Mouse (Mus musculus) hindbrain, embryonic 10.5 days (tissue): Measurements from ENCODE around the gene Ifne. TPM values are rescaled to one million over a fixed set of nuclear protein-coding genes. Genes with fewer than 3 reads are reported as not detected.
A peak's percentile ranks its signal among the peaks of the same experiment; 100 is the strongest.

Experiments
- DNase-seq: peaks from one replicate; pipeline ENCODE4 v3.0.0-alpha.2; 2017; ENCODE audit warnings: low spot score
- H3K27ac ChIP-seq: fragments of 300-500 bp; sonication (generic); 2 replicates; pipeline ENCODE4 v1.5.1; 2016; ENCODE audit warnings: mild to moderate bottlenecking, moderate library complexity
- H3K27me3 ChIP-seq: fragments of 300-500 bp; sonication (generic); 2 replicates; pipeline ENCODE4 v1.6.1; 2016; ENCODE audit warnings: mild to moderate bottlenecking; ENCODE audit not compliant: poor library complexity, insufficient read depth, severe bottlenecking
- H3K36me3 ChIP-seq: fragments of 300-500 bp; sonication (generic); 2 replicates; pipeline ENCODE4 v1.6.1; 2016; ENCODE audit warnings: mild to moderate bottlenecking, moderate library complexity
- H3K4me1 ChIP-seq: fragments of 300-500 bp; sonication (generic); replicated peaks from 2 replicates; pipeline ENCODE4 v1.6.1; 2016; ENCODE audit warnings: mild to moderate bottlenecking
- H3K4me3 ChIP-seq: fragments of 300-500 bp; sonication (generic); 2 replicates; pipeline ENCODE4 v1.5.1; 2016; ENCODE audit warnings: mild to moderate bottlenecking, moderate library complexity
- H3K9me3 ChIP-seq: fragments of 300-500 bp; sonication (generic); 2 replicates; pipeline ENCODE4 v1.6.1; 2016; ENCODE audit warnings: mild to moderate bottlenecking, moderate library complexity
- WGBS: fragments of 180-500 bp; shearing (Covaris S2); methylation state at CpG from one replicate; pipeline ENCODE4 v1.1.7; 2016; 5-methylcytosine and 5-hydroxymethylcytosine counted together
- polyA plus RNA-seq: library from polyadenylated mRNA; unstranded; fragments of >200 nt; fragmentation: Nextera tagmentation; extraction: Ambion mirVana; gene quantifications from 2 replicates; pipeline ENCODE4 v1.2.1, GENCODE M21; 2016

Gene Ifne
- polyA plus RNA-seq, 1 experiment from 2014 or later = not detected

DNA sequence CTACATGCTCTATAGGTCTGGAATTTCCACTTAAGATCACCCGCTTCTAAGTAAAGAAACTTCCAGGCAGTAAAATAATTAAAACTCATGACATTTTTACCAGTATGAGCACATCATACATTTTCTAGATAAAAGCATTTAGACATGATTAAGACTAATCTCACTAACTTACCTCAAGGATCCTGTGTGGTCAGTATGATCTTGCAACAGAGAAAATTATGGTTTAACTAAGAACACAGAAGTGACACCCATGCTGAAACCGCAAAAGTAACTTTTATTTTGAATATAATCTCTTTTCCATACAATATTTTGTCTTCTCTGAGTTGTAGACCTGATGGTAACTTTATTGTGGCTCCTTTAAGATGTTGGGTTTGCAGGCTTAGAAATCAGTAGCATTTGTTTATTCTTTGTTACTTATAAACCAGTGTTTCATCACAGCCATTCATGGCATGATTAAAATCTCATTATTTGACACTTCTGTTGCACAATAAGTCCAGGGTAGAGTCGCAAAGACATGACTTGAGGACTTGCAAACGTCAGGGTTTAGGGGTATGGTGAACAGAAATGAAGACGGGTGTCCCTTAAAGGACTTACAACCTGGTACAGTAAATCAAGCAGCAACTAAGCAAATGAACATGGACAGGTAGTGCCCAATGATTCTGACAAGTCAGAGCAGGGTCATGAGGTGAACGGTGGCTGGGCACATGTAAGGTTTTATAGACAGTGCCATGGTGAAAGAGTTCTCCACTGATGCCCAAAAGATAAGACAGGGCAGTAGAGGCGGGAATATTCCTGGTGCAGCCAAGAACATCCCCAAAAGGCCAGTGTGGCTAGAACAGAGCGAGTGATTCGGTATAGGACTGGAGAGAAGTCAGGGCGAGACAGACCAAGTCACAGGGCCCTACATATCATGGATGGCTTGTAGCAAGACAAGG, 29.9 kb upstream of the Ifne start:
- DNase-seq = no peak
- Histone ChIP-seq H3K4me3 (no peak overlapping the region), H3K36me3 (no peaks in the 10 kb centered on the region), H3K27me3 (no peaks in the 10 kb centered on the region), H3K27ac (no peak overlapping the region), H3K4me1 (0 out of 2 replicates have a peak, but pooled peaks cover 2% of the 10 kb centered on the region), H3K9me3 (no peaks in the 10 kb centered on the region)
- WGBS = 89% methylated on average over 10 of the region's 10 CpGs

DNA sequence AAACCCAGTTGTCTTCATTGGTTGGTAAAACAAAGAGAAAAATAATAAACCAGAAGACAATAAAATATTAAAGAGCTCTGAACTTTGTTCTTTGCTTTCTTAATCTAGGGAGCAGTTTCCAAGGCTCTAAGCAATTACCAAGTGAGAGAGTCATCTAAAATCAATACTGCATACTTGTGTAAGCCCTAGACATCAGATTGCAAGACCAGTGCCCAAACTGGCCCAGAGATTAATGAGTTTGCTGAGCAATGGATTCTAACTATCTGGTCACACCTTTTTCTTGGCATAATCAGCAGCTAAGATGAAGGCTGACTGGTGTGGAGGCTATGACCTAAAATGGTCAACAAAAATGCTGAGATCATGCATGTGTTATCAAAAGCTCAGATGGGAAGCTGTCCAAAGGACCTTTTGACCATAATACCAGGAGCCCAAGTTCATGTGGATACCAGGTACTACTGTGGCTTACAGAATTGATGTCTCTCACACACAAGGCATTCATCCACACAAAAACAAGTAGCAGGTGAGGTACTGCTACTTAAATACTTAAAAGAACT, 13.3 kb upstream of the Ifne start:
- no peaks in the 10 kb centered on the region for H3K36me3 ChIP-seq
- H3K27me3 ChIP-seq = no peaks in the 10 kb centered on the region
- no peaks in the 10 kb centered on the region for H3K4me1 ChIP-seq
- H3K27ac ChIP-seq = no peak overlapping the region
- H3K9me3 ChIP-seq = no peaks in the 10 kb centered on the region
- H3K4me3 ChIP-seq = no peak overlapping the region
- DNase-seq = no peak

DNA sequence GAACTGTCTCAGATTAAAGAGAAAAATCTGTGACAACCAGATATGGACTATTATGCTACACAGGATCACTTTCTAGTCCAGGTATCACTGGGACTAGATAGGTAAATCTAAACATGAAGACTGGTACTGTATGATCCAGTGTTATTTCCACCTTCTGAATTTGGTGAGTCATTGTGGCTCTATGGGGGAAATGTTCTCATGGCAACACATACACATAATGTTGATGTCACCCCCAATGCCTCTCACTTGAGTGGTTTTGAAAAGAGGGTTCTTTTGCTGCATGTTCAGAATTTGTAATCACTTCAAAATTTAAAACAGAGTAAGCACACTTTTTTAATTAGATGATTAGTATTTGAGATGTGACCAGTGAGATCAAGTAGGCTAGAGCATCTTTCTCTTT, 8.2 kb upstream of the Ifne start:
- Histone ChIP-seq H3K4me1 (no peaks in the 10 kb centered on the region), H3K9me3 (no peaks in the 10 kb centered on the region), H3K27me3 (no peaks in the 10 kb centered on the region), H3K27ac (no peak overlapping the region), H3K36me3 (no peaks in the 10 kb centered on the region), H3K4me3 (no peak overlapping the region)
- DNase-seq = no peak

DNA sequence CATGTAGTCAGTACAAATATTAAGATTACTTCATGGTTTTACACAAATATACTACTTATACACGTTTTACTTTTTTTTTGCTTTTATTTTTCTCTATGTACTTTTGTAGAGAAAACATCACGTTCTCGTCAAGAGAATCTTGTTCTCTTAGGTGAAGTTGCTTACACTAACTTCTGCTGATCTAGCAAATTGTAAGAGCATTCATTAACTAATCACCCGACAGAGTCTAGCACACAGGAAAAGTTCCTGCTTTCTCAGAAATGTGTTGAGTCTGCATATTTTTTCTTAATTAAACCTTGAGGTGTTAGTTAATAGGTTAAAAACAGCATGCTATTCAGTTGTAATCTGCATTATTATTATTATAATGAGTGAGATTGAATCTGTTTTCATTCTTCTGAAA, 1.2 kb downstream of the Ifne start:
- Histone ChIP-seq H3K4me1 (no peaks in the 10 kb centered on the region), H3K27me3 (no peaks in the 10 kb centered on the region), H3K27ac (no peak overlapping the region), H3K36me3 (no peaks in the 10 kb centered on the region), H3K9me3 (no peaks in the 10 kb centered on the region), H3K4me3 (no peak overlapping the region)
- no peak for DNase-seq
- WGBS = 81% methylated on average over 4 of the region's 4 CpGs

DNA sequence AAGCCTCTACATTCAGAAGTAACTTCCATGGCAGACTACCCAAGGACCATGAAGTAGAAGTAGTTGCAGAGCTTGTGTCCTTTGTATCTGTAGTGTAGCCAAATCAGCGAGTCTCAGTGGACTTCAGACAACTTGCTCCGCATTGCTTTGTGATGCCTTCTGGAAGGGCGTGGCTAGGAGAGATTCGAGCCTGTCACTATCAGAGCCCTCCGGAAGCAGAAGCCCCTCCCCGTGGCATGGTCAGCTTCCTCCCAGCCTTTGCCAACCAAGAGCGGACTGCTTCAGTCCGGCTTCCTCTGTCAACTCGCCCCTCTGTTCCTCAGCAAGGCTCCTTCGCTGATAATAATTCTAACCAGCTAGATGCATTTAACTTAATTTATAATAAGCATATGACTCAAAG, 1.8 kb downstream of the Ifne start:
- H3K4me3 ChIP-seq = no peak overlapping the region
- H3K27ac ChIP-seq = no peak overlapping the region
- H3K9me3 ChIP-seq = no peaks in the 10 kb centered on the region
- no peaks in the 10 kb centered on the region for H3K27me3 ChIP-seq
- 51% methylated on average over 10 of the region's 10 CpGs for whole genome bisulfite sequencing
- DNase-seq = no peak
- no peaks in the 10 kb centered on the region for H3K4me1 ChIP-seq
- no peaks in the 10 kb centered on the region for H3K36me3 ChIP-seq

DNA sequence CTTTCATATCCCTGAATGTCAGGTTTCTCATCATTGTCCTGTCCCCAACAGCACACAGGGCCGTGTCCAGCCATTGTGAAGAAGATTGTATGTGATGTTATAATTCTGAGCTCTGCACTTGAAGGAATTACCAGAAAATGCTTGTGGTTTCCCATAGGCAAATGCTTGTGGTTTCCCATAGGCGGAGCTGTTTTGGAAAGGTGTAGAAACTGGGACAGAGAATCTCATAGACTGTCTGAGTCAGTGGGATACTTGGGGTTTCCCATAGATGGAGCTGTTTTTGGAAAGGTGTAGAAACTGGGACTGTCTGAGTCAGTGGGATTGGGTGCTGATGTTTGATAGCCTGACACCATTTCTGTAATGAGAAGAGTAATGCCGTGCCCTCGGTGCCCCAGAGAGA, 3.5 kb downstream of the Ifne start:
- Histone ChIP-seq H3K27ac (no peak overlapping the region), H3K9me3 (no peaks in the 10 kb centered on the region), H3K4me3 (no peak overlapping the region), H3K4me1 (no peaks in the 10 kb centered on the region), H3K36me3 (no peaks in the 10 kb centered on the region), H3K27me3 (no peaks in the 10 kb centered on the region)
- 82% methylated on average over 4 of the region's 4 CpGs for WGBS
- DNase-seq = no peak

DNA sequence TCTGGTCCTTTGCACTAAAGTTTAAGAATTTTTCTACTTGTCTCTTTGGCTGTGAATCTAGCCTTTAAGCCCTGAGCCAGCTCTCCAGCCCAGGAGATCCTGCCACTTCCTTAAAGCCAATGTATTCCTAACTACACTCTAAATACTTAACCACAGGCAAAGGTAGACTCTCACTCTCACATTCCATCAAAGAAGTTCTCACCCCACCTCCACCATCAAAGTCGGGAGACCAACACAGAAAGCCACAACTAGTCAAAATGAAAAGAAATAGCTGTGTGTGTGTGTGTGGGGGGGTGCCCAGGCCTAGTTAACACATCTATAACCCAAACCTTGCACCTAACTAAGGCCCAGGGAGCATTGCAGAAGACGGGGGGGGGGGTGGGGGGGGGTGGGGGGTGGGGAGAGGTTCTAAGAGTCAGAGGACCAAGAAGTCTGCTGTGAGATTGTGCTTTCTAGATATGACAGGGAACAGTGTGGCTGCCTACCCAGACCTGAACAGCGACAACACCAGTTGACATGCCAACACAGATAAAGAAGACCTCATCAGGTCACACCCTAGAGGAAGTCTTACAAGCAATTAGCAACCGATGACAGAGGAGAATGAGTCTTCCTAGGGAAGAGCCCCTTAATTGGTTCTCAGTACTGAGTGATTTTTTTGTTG, 4.4 kb downstream of the Ifne start:
- no peaks in the 10 kb centered on the region for H3K36me3 ChIP-seq
- H3K4me1 ChIP-seq = no peaks in the 10 kb centered on the region
- no peaks in the 10 kb centered on the region for H3K27me3 ChIP-seq
- no peaks in the 10 kb centered on the region for H3K9me3 ChIP-seq
- WGBS = 75% methylated on average over 4 of the region's 4 CpGs
- DNase-seq = no peak
- H3K4me3 ChIP-seq = no peak overlapping the region
- H3K27ac ChIP-seq = no peak overlapping the region

DNA sequence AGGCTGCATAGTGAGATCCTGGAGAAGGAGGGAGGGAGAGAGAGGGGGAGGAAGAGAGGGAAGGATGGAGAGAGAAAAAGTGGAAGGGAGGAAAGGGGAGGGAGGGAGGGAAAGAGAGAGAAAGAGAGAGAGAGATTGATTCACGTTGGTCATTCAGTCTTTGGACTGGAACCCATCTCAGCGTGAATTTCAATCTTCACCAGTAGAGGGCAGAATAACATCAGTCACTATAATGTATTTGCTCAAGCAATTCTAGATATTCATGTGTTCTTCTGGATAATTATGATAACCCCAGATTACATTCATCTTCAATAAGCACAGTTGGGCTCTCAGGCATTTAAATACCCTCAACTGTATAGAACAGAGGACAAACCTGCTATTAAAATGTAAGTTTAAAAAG, 7.3 kb downstream of the Ifne start:
- no peaks in the 10 kb centered on the region for H3K27me3 ChIP-seq
- H3K4me1 ChIP-seq = peaks cover 9% of the 10 kb centered on the region
- no peak for DNase-seq
- H3K36me3 ChIP-seq = no peaks in the 10 kb centered on the region
- H3K27ac ChIP-seq = no peak overlapping the region
- 0% methylated on average over 2 of the region's 2 CpGs for WGBS
- no peaks in the 10 kb centered on the region for H3K9me3 ChIP-seq
- H3K4me3 ChIP-seq = no peak overlapping the region

DNA sequence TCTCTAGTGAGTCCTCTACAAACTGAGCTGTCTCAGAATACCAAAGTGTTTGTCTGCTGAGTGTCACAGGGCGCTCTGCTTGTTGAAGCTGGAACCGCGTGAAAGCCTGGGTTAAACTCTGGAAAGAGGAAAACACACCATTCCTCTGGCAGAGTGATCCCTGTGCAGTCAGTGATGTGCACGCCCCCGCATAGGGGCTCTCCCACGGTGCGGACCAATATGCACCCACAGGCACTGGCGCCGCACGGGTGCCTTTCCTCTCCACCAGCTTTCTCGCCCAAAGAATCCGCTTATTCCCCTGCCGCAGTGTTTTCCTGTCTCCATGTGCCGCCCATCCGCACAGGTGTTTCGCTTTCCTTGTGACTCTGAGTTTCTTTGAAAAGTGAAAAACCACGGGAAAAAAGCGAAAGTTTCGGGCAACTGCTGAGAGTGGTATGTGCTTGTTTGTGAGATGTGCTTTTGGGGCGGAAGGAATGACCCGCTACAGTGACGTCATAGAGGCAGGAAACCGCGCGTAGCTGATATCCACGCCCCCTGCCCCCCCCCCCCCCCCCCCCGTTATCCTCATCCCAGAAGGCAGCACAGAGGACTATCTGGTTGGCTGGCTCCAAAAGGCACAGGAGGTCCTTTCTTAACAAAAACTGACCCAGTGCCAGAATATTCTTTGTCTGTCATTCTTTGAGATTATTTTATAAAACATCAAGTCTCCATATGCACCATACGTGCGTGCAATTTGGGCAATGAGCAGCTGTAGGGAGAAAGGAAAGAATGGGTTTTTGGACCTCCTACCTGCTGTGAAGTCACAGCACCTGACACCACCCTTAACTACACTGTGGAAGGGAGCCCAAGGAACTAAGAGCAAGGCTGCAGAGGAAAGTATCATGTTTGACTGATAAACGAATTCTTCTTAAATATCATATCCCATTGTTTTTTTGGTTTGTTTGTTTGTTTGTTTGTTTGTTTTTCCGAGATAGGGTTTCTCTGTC, 11.8 kb downstream of the Ifne start:
- peak; percentile 66 for DNase-seq
- WGBS = 9% methylated on average over 31 of the region's 31 CpGs
- no peaks in the 10 kb centered on the region for H3K36me3 ChIP-seq
- H3K4me3 ChIP-seq = peak overlapping the region; percentile 69
- H3K4me1 ChIP-seq = peaks cover 19% of the 10 kb centered on the region
- H3K9me3 ChIP-seq = no peaks in the 10 kb centered on the region
- peaks cover 20% of the 10 kb centered on the region for H3K27me3 ChIP-seq
- H3K27ac ChIP-seq = peak overlapping the region; percentile 78

DNA sequence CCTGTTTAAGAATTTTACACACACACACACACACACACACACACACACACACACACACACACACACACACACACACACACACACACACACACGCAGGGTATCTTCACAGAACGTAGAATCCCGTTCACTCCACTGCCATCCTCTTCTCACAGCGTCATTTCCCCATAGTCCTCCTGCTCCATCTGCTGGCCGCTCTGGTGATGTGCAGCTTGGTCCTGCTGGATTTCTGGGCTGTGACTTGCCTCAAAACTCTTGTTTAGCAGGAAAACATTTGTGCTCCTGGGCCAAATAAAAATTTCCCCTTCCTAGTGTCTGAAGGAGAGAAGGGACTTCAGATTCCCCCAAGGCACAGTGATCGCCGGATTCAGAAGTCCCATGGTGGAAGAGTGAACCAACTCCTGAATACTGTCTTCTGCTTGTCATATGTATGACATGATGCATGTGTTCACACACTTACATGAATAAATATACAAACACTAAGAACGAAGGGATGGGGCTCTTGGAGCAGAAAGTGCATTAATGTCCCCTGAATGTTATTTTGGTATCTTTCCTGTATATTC, 12.6 kb downstream of the Ifne start:
- Histone ChIP-seq H3K27ac (no peak overlapping the region), H3K4me3 (peak overlapping the region; percentile 69), H3K36me3 (no peaks in the 10 kb centered on the region), H3K4me1 (peaks cover 23% of the 10 kb centered on the region), H3K27me3 (peaks cover 28% of the 10 kb centered on the region), H3K9me3 (no peaks in the 10 kb centered on the region)
- peak; percentile 84 for DNase-seq
- WGBS = 2% methylated on average over 8 of the region's 8 CpGs

DNA sequence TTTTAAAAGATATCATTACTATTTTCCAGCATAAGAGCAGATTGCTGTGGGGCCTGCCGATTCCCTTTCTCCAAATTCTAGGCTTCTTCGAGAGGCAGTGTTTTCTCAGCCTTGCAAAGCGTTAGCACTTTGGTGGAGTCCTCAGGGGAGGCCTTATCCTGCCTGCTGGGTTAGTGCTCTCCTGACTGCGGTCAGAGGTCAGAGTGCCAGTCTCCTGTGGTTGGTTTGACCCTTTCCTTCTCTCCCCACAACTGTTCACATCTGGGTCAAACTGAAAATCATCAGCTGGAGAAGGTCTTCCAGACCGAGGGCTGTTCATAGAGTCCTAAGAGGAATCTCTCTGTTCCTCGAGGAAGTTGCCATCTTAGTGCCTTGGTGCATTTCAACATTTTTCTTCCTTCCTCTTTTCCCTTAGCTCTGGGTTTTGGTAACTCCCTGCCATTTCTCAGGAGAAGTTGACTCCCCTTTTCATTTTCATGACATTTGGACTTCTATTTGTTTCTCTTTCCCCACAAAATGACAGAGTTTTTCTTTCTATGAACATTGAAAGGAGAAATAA, 14.9 kb downstream of the Ifne start:
- Histone ChIP-seq H3K9me3 (no peaks in the 10 kb centered on the region), H3K4me1 (peaks cover 23% of the 10 kb centered on the region), H3K27ac (no peak overlapping the region), H3K4me3 (no peak overlapping the region), H3K27me3 (peaks cover 32% of the 10 kb centered on the region), H3K36me3 (no peaks in the 10 kb centered on the region)
- DNase-seq = no peak
- WGBS = 44% methylated on average over 6 of the region's 6 CpGs

DNA sequence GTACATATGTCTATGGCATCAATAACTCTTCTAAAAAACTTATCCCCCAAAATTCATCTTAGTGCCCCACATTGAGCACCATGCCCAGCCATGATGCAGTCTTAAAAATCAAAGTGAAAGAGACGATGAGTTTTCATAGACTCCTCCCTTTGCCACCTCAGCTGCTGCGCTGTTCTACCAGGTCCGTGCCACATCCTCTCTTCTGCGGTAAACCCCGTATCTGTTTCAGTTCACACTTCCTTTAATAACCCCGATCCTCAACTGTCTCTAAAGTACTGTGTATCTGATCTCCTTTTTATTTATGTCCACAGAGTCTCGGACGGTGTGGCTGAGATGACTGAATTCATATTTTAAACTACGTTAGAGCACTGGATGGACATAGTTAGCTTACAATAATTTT, 15.4 kb downstream of the Ifne start:
- 72% methylated on average over 9 of the region's 9 CpGs for WGBS
- no peak overlapping the region for H3K4me3 ChIP-seq

More for the DNA sequence above, 15.4 kb downstream of the Ifne start:
- peaks cover 32% of the 10 kb centered on the region for H3K27me3 ChIP-seq
- peaks cover 23% of the 10 kb centered on the region for H3K4me1 ChIP-seq
- no peaks in the 10 kb centered on the region for H3K9me3 ChIP-seq
- no peaks in the 10 kb centered on the region for H3K36me3 ChIP-seq
- H3K27ac ChIP-seq = no peak overlapping the region
- no peak for DNase-seq
